Mouse (Mus musculus): ENCODE measurements around the gene Itgb6. TPM values are rescaled to one million over a fixed set of nuclear protein-coding genes. Genes with fewer than 3 reads are reported as not detected.

Gene Itgb6
- total and polyA plus RNA-seq, 3 experiments: not detected

GRCm38 (mm10) chr2:60671215-60671614 is 51.2 kb downstream of the Itgb6 start:
- Histone ChIP-seq H3K79me2 (replicated peaks; ENCODE audit: control insufficient read depth, extremely low read depth, insufficient read depth, poor library complexity, severe bottlenecking) (no peaks in the 10 kb centered on the region), H3K9me3 (replicated peaks; ENCODE audit: low read length) (no peaks in the 10 kb centered on the region), H3K36me3 (replicated peaks in 1 of 2; ENCODE audit: control insufficient read depth in 1 of 2, insufficient read depth in 1 of 2, low read length in 1 of 2) (no peaks in the 10 kb centered on the region), H3K9ac (ENCODE audit: insufficient read depth, low read depth) (no peak overlapping the region), H3K27me3 (replicated peaks) (no peaks in the 10 kb centered on the region), H3K4me3 (replicated peaks in 1 of 3; ENCODE audit: low read depth in 2 of 3, low read length in 2 of 3, poor library complexity in 1 of 3) (no peak overlapping the region), H3K4me2 (ENCODE audit: insufficient read depth, low read depth, poor library complexity, severe bottlenecking) (no peak overlapping the region), H3K4me1 (ENCODE audit: control insufficient read depth in 1 of 2, insufficient read depth in 2 of 2) (no peaks in the 10 kb centered on the region), H3K27ac (ENCODE audit: insufficient read depth, low read depth) (no peak overlapping the region)
- DNase-seq (ENCODE audit: extremely low read depth): no peak
- no peak for TF ChIP-seq MXI1 (IDR thresholded peaks at IDR 0.05; ENCODE audit: low read depth, low read length)
- TF ChIP-seq MAX (IDR thresholded peaks at IDR 0.05; ENCODE audit: low read length): no peak
- TF ChIP-seq ELF1 (IDR thresholded peaks at IDR 0.05; ENCODE audit: low read depth, low read length): no peak
- TF ChIP-seq MEF2A (IDR thresholded peaks at IDR 0.05; ENCODE audit: borderline replicate concordance, low read depth, low read length): no peak
- TF ChIP-seq ZC3H11A (IDR thresholded peaks at IDR 0.05; ENCODE audit: low read depth, low read length): no peak
- TF ChIP-seq MAFK (IDR thresholded peaks at IDR 0.05; ENCODE audit: insufficient replicate concordance, low read length): no peak
- TF ChIP-seq JUND (conservative IDR thresholded peaks at IDR 0.05; ENCODE audit: low read depth, low read length): no peak
- TF ChIP-seq USF1 (IDR thresholded peaks at IDR 0.05; ENCODE audit: low read depth, low read length): no peak
- dilution Hi-C loops (cut with MboI; ENCODE audit: extremely low pct_ligation_motif_present, extremely low pct_unique_long_range_greater_than_20kb, low sequenced_read_pairs): no loop called here
- in situ Hi-C loops (cut with MboI; ENCODE audit: low pct_ligation_motif_present, low pct_unique_long_range_greater_than_20kb, low sequenced_read_pairs): no loop called here

DNA sequence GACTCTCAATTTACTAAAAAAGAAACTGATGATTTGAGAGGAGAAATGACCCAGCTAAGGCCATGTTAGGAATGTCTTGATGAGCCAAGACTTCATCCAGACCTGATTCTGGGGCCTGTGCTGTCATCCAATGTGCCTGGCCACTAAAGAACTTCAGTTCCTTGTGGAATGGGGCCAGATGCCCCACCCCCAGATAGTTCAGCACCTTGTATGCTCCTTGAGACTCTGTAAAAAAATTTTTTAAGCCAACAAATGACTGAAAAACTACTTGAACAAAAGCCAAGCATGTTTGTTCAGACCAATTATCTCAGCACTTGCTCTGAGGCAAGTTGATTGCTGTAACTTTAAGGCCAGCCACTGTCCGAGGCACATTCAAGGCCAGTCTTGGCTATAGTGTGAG is 59.4 kb downstream of the Itgb6 start:
- Histone ChIP-seq H3K4me2 (ENCODE audit: insufficient read depth, low read depth, poor library complexity, severe bottlenecking) (no peak overlapping the region), H3K27ac (ENCODE audit: insufficient read depth, low read depth) (no peak overlapping the region), H3K9me3 (replicated peaks; ENCODE audit: low read length) (no peaks in the 10 kb centered on the region), H3K9ac (ENCODE audit: insufficient read depth, low read depth) (no peak overlapping the region), H3K27me3 (replicated peaks) (no peaks in the 10 kb centered on the region), H3K79me2 (replicated peaks; ENCODE audit: control insufficient read depth, extremely low read depth, insufficient read depth, poor library complexity, severe bottlenecking) (no peaks in the 10 kb centered on the region), H3K36me3 (replicated peaks in 1 of 2; ENCODE audit: control insufficient read depth in 1 of 2, insufficient read depth in 1 of 2, low read length in 1 of 2) (no peaks in the 10 kb centered on the region), H3K4me3 (replicated peaks in 1 of 3; ENCODE audit: low read depth in 2 of 3, low read length in 2 of 3, poor library complexity in 1 of 3) (no peak overlapping the region), H3K4me1 (ENCODE audit: control insufficient read depth in 1 of 2, insufficient read depth in 2 of 2) (no peaks in the 10 kb centered on the region)
- TF ChIP-seq HCFC1 (IDR thresholded peaks at IDR 0.05; ENCODE audit: low read depth, low read length) (no peak), ETS1 (conservative IDR thresholded peaks at IDR 0.05; ENCODE audit: low read depth, low read length) (no peak), MEF2A (IDR thresholded peaks at IDR 0.05; ENCODE audit: borderline replicate concordance, low read depth, low read length) (no peak), RAD21 (IDR thresholded peaks at IDR 0.05; ENCODE audit: low read depth, low read length) (no peak), MAX (IDR thresholded peaks at IDR 0.05; ENCODE audit: low read length) (no peak), RCOR1 (conservative IDR thresholded peaks at IDR 0.05; ENCODE audit: low read depth, low read length) (no peak), ZNF384 (IDR thresholded peaks at IDR 0.05; ENCODE audit: low read depth, low read length) (no peak), IRF4 (IDR thresholded peaks at IDR 0.05; ENCODE audit: low read depth, low read length) (no peak), MYC (IDR thresholded peaks at IDR 0.05; ENCODE audit: low read depth, low read length) (no peak), POLR2A (IDR thresholded peaks at IDR 0.05; ENCODE audit: low read depth, low read length) (no peak), NRF1 (IDR thresholded peaks at IDR 0.05; ENCODE audit: low read depth, low read length) (no peak), USF2 (conservative IDR thresholded peaks at IDR 0.05; ENCODE audit: low read depth, low read length) (no peak), JUND (conservative IDR thresholded peaks at IDR 0.05; ENCODE audit: low read depth, low read length) (no peak), TCF12 (IDR thresholded peaks at IDR 0.05; ENCODE audit: low read depth, low read length) (no peak), TBP (conservative IDR thresholded peaks at IDR 0.05; ENCODE audit: low read depth, low read length) (no peak), ZKSCAN1 (IDR thresholded peaks at IDR 0.05; ENCODE audit: borderline replicate concordance, low read depth, low read length) (no peak), MAZ (IDR thresholded peaks at IDR 0.05; ENCODE audit: low read depth, low read length) (no peak), USF1 (IDR thresholded peaks at IDR 0.05; ENCODE audit: low read depth, low read length) (no peak)
- no peak for DNase-seq (ENCODE audit: extremely low read depth)
- in situ Hi-C loops (cut with MboI; ENCODE audit: low pct_ligation_motif_present, low pct_unique_long_range_greater_than_20kb, low sequenced_read_pairs): no loop called here
- dilution Hi-C loops (cut with MboI; ENCODE audit: extremely low pct_ligation_motif_present, extremely low pct_unique_long_range_greater_than_20kb, low sequenced_read_pairs): no loop called here

Measured in CH12.LX (cell line).